Mouse (Mus musculus) liver, embryonic 14.5 days (tissue): ENCODE measurements at regions not wholly inside any gene's neighbourhood (a gene's known extent, or its start where the extent isn't known, plus 50 kb on each side); places are given as distances from the start of the nearest gene placed in this dataset.

Experiments used
- ATAC-seq: fragments of 200-750 bp; cut with Nextera tagmentation; 2 replicates; pipeline ENCODE4 v1.8.0; 2017; ENCODE audit warnings: moderate number of reproducible peaks, mild to moderate bottlenecking, moderate library complexity; ENCODE audit not compliant: insufficient read depth
- DNase-seq, 3 experiments: peaks; one replicate each; pipeline ENCODE4 v3.0.0-alpha.2; 2012 to 2013; ENCODE audit warnings: low read depth in 3 of 3, low spot score in 3 of 3
- H3K27ac ChIP-seq: fragments of 300-500 bp; sonication (generic); 2 replicates; pipeline ENCODE4 v1.5.1; 2014; ENCODE audit warnings: moderate library complexity, mild to moderate bottlenecking, control low read depth, inconsistent platforms
- H3K27me3 ChIP-seq: fragments of 300-500 bp; sonication (generic); 2 replicates; pipeline ENCODE4 v1.6.1; 2014; ENCODE audit warnings: mild to moderate bottlenecking, low read length, moderate library complexity; ENCODE audit not compliant: control insufficient read depth, insufficient read depth
- H3K36me3 ChIP-seq: fragments of 300-500 bp; sonication (generic); replicated peaks from 2 replicates; pipeline ENCODE4 v1.6.1; 2014; ENCODE audit warnings: low read depth; ENCODE audit not compliant: control insufficient read depth, insufficient read depth
- H3K4me1 ChIP-seq, 2 experiments: fragments of 200-500 bp in 1 of 2; fragments of 300-500 bp in 1 of 2; sonication (generic) in 1 of 2; replicated peaks; 2 replicates each; pipeline ENCODE4 v1.6.1; 2012 to 2014; ENCODE audit warnings: antibody characterized with exemption in 1 of 2, inconsistent platforms in 1 of 2, low read length in 1 of 2; ENCODE audit not compliant: control insufficient read depth in 2 of 2, insufficient read depth in 2 of 2
- H3K4me2 ChIP-seq: fragments of 300-500 bp; sonication (generic); 2 replicates; pipeline ENCODE4 v1.6.1; 2014; ENCODE audit warnings: low read depth, mild to moderate bottlenecking, control low read depth, moderate library complexity
- H3K4me3 ChIP-seq, 2 experiments: fragments of 200-500 bp in 1 of 2; fragments of 300-500 bp in 1 of 2; sonication (generic) in 1 of 2; 2 replicates each; pipeline ENCODE4 v1.5.1; 2012 to 2014; ENCODE audit warnings: low read depth in 2 of 2, low read length in 2 of 2, mild to moderate bottlenecking in 2 of 2, control low read depth in 1 of 2, inconsistent platforms in 1 of 2, moderate library complexity in 1 of 2; ENCODE audit not compliant: insufficient read depth in 1 of 2
- H3K9ac ChIP-seq: fragments of 300-500 bp; sonication (generic); replicated peaks from 2 replicates; pipeline ENCODE4 v1.6.1; 2014; ENCODE audit warnings: mild to moderate bottlenecking, control low read depth, moderate library complexity
- H3K9me3 ChIP-seq: fragments of 300-500 bp; sonication (generic); 2 replicates; pipeline ENCODE4 v1.6.1; 2016; ENCODE audit warnings: low read length, mixed read lengths; ENCODE audit not compliant: control insufficient read depth
- CTCF ChIP-seq: IDR thresholded peaks from 2 replicates; pipeline ENCODE4 v1.5.1; 2016; ENCODE audit warnings: antibody characterized with exemption, low read depth, control low read depth
- EP300 ChIP-seq: IDR thresholded peaks from 2 replicates; pipeline ENCODE4 v1.6.1; 2016; ENCODE audit warnings: antibody characterized with exemption, low read depth
- WGBS: fragments of 180-500 bp; shearing (Covaris S2); extraction: QIAGEN DNeasy Blood & Tissue Kit; methylation state at CpG from one replicate; pipeline ENCODE4 v1.1.7; 2014; ENCODE audit not compliant: insufficient replicate concordance; 5-methylcytosine and 5-hydroxymethylcytosine counted together

DNA sequence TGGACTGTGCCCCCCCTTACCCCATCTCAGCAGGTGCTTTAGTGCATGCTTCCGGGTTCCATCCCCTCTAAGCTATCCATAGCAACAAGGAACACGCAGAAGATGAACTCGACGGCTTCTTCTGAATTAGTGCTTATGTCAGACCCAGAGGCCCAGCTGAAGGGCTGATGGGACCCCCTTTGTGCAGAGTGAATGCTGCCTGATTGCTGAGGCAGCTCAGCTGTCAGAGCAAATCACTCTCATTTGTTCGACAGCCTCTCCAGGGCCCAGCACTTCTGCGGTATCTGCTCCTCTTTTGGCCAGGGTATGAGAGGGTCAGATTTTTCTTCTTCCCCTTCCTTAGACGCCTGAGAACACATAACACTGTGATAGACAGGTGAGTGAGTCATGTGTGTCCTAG, 89.2 kb upstream of the Chd2 start:
- H3K9ac ChIP-seq, result no peak overlapping the region
- 65% methylated on average over 7 of the region's 7 CpGs for WGBS
- no peaks in the 10 kb centered on the region for H3K9me3 ChIP-seq
- DNase-seq (no peak), ATAC-seq (no peak)
- TF ChIP-seq EP300 (no peak), CTCF (no peak)
- H3K4me3 ChIP-seq, result no peak overlapping the region
- no peak overlapping the region for H3K4me2 ChIP-seq
- no peaks in the 10 kb centered on the region for H3K27me3 ChIP-seq
- peaks cover 0 to 8% of the 10 kb centered on the region in 2 experiments; a peak in 2 of 4 replicates for H3K4me1 ChIP-seq
- no peak overlapping the region for H3K27ac ChIP-seq
- no peaks in the 10 kb centered on the region for H3K36me3 ChIP-seq

DNA sequence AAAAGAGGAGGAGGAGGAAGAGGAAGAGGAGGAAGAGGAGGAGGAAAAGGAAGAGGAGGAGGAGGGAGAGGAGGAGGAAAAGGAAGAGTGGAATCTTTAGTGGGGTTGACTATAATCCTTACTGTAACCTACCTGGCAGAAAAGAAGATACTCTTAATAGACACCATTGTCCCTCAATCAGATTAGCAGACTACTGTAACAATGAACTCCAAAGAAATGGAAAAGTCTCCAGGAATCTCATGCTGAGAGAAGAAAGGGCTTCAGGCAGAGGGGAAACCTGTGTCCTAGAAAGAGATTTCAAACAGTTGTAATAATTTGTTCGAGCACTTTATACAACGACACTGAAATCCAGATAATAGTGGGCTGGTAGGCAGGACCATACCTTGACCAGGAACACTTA, 87.6 kb upstream of the Chd2 start:
- DNase-seq (no peak), ATAC-seq (no peak)
- Histone ChIP-seq H3K9me3 (no peaks in the 10 kb centered on the region), H3K4me1 (peaks cover 0 to 8% of the 10 kb centered on the region in 2 experiments; a peak in 2 of 4 replicates), H3K36me3 (no peaks in the 10 kb centered on the region), H3K9ac (no peak overlapping the region), H3K27ac (no peak overlapping the region), H3K4me2 (no peak overlapping the region), H3K4me3 (no peak overlapping the region), H3K27me3 (no peaks in the 10 kb centered on the region)
- no peak for TF ChIP-seq CTCF
- no peak for TF ChIP-seq EP300
- WGBS, result 79% methylated on average over 2 of the region's 2 CpGs

DNA sequence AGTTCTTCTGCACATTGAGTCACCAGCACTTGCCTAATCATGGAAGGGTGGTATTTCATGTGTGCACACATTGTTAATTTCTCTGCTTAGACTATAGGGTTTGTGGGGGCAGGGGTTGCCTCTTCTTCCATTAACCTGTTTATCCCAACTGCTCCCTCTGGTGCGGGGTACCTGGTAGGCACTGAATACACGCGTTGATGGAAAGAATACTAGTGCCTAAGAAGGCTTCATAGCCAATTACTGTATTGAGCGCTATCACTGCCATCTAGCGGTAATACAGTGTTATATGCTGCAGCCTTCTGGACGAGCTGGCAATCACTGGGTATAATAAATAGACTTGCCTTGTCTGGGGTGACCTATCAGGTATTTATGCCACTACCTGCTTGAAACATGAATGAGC, 86.4 kb upstream of the Chd2 start:
- DNase-seq (peak; percentile 58 to 74 (median 65)), ATAC-seq (peak; percentile 58)
- H3K9me3 ChIP-seq, result no peaks in the 10 kb centered on the region
- no peak overlapping the region for H3K27ac ChIP-seq
- WGBS, result under 1% methylated on average over 6 of the region's 6 CpGs
- no peak overlapping the region for H3K4me2 ChIP-seq
- no peaks in the 10 kb centered on the region for H3K36me3 ChIP-seq
- no peak overlapping the region for H3K9ac ChIP-seq
- H3K4me1 ChIP-seq, result peaks cover 0 to 8% of the 10 kb centered on the region in 2 experiments; a peak in 2 of 4 replicates
- TF ChIP-seq CTCF, result peak; percentile 90
- TF ChIP-seq EP300, result no peak
- no peak overlapping the region for H3K4me3 ChIP-seq
- no peaks in the 10 kb centered on the region for H3K27me3 ChIP-seq

DNA sequence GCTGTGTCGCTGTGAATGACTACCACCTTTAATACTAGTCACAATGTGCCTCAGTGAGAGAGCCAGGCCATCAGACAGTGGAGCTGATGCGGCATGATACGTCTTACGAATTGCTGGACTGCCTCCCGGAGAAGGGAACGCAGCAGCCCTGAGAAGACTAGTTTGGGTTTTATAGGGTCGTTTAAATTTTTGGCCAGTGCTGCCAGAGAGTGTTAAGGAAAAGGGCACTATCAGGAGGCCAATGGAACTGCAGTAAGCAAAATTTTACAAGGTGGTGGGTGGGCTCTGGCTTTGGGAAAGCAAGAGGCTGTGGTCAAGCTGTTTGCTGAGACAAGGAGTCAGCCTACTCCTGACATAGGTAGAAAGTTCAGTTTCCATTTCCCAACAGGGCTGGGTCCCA, 84.7 kb upstream of the Chd2 start:
- DNase-seq, result no peak
- Histone ChIP-seq H3K9ac (no peak overlapping the region), H3K27ac (no peak overlapping the region), H3K9me3 (no peaks in the 10 kb centered on the region), H3K27me3 (no peaks in the 10 kb centered on the region), H3K36me3 (no peaks in the 10 kb centered on the region), H3K4me1 (peaks cover 0 to 8% of the 10 kb centered on the region in 2 experiments; a peak in 2 of 4 replicates), H3K4me2 (no peak overlapping the region), H3K4me3 (no peak overlapping the region)
- no peak for ATAC-seq
- TF ChIP-seq EP300 (no peak), CTCF (no peak)
- 72% methylated on average over 7 of the region's 7 CpGs for WGBS

DNA sequence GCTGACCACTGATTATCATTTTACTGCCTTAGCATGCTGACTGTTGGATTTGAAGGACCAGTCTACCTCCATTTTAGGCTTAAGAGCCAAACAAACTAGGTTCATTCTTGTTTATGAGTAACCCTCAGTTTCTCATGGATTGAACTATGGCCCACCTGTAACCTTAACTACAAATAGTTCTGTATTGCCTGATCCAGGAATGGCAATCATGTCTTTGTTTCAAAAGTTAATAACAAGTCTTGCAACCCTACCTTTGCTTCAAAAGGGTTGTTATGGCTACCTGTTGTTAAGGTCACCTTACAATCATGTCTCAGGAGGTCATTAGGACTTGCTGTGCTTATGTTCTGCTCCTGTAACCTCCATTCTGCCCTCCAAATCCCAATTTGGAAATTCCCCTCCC, 84.0 kb upstream of the Chd2 start:
- H3K4me3 ChIP-seq, result no peak overlapping the region
- no peaks in the 10 kb centered on the region for H3K27me3 ChIP-seq
- H3K27ac ChIP-seq, result no peak overlapping the region
- peaks cover 0 to 8% of the 10 kb centered on the region in 2 experiments; a peak in 2 of 4 replicates for H3K4me1 ChIP-seq
- DNase-seq (no peak), ATAC-seq (no peak)
- no peaks in the 10 kb centered on the region for H3K36me3 ChIP-seq
- H3K4me2 ChIP-seq, result no peak overlapping the region
- TF ChIP-seq CTCF, result no peak
- no peak for TF ChIP-seq EP300
- no peak overlapping the region for H3K9ac ChIP-seq
- no peaks in the 10 kb centered on the region for H3K9me3 ChIP-seq
